Mouse (Mus musculus): ENCODE results near the gene Pacrg. TPM values are rescaled to one million over a fixed set of nuclear protein-coding genes. Genes with fewer than 3 reads are reported as not detected.

The Pacrg gene
- total RNA-seq, 1 experiment from 2014 or later = not detected

DNA sequence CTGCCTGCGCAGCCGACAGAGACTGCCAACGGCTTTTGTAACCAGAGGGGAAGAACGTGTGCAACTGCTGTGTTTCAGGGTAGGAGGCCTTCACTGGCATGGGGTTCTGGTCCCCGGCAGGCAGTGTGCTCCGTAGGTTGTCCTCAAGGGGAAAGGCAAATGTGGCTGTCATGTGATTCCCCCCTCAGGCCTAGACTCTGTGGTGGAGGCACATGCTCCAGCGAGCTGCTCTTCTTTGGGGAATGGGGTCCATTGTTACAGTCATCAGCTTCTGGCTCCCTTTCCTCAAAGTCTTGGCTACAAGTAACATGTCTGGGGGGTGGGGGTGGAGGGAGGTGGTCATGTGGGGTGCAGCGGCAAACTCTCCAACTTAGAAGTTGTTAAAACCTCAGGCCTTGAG is 400.3 kb downstream of the Pacrg start:
- no peak for ATAC-seq (replicated peaks; ENCODE audit: insufficient number of reproducible peaks, low FRiP score, low TSS enrichment, poor library complexity, severe bottlenecking)

DNA sequence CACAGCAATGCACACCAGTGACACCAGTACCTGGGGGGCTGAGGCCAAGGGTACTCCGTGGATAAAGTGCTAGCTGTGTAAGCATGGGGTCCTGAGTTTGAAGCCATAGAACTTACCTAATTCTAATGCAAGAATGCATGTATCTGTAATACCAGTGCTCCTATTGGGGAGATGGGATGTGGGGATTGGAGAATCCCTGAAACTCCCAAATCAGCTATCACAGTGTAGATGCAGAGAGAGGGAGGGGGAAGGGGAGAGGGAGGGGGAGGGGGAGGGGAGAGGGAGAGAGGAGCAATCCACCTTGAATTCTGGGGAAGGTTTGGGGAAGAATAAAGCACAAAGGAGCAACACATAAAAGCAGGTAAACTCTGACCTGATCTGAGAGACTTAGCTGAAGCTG is 405.2 kb downstream of the Pacrg start:
- ATAC-seq (replicated peaks; ENCODE audit: insufficient number of reproducible peaks, low FRiP score, low TSS enrichment, poor library complexity, severe bottlenecking) = no peak

DNA sequence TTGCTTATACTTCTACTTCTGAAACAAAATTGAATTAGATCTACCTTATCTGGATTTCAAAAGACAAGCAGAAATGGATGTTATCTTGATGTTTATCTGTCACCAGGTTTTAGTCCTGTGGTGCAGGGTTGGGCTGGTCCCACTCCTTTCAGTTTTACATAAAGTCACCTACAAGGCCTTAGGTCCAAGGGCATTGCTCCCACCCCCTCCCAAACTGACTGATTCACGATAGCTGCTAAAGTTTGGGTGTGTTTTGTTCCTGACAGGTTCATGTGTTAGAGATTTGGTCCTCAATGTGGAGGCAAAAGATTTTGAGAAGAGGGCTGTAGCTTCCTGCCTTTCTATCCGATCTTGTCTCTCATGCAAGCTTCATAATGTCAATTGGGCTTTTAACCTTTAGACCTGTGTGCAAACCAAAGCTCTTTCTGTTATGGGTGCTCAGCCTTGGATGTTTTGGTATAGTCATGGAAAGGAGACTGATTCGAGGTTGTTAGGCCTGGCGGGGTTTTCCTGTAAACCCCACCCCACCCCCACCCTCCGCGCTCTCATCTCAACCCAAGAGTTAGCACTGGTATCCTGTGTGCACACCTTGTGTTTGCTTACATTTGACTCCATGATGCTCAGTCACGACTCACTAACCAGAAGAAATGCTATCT is 407.5 kb downstream of the Pacrg start:
- ATAC-seq (replicated peaks; ENCODE audit: insufficient number of reproducible peaks, low FRiP score, low TSS enrichment, poor library complexity, severe bottlenecking) = no peak

DNA sequence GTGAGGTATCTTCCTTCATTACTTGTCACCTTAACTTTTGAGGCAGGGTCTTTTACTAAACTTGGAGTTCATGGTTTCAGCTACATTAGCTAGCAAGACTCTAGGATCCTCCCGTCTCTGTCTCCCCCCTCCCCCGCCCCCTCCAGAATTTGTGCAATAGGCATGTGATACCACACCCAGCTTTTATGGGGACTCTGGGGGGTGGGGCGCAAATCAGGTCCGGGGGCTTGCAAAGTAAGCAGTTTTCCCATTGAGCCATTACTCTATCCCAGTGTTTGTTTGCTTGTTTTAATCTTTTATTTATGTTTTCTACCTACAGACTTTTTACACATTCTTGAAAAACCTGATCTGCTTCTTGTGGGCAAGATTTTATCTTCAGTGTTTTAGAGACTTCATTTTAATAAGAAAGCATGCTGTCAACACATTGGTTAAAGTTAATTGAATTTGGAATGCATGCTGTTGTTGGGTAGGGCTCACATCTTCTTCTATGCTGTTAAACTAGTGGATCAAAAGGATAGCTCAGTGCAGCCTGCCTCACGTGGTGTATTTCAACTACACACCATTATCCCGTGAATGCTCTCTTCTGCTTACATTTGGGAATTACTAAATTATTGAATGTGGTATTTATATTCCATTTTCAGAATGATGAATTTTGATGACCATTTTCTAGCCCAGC is 408.1 kb downstream of the Pacrg start:
- ATAC-seq (replicated peaks; ENCODE audit: insufficient number of reproducible peaks, low FRiP score, low TSS enrichment, poor library complexity, severe bottlenecking) = no peak

DNA sequence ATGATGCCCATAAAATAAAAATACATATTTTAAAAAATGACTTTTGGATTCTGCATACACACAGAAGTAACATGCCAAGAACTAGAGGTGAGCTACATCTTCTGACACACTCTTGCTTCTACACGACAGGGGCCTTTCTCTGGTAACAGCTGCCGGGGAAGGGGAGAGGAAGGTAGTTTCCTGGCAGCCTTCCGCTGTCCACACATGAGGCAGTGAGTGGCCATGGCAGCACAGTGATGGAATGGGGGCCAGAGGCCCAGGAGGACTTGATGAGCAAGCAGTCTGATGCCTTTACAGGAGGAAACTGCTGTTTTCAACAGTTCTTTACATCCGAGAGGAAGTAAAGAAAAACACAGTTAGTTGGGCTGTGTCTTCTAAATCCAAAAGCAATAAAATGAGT is 409.3 kb downstream of the Pacrg start:
- ATAC-seq (replicated peaks; ENCODE audit: insufficient number of reproducible peaks, low FRiP score, low TSS enrichment, poor library complexity, severe bottlenecking) = no peak

DNA sequence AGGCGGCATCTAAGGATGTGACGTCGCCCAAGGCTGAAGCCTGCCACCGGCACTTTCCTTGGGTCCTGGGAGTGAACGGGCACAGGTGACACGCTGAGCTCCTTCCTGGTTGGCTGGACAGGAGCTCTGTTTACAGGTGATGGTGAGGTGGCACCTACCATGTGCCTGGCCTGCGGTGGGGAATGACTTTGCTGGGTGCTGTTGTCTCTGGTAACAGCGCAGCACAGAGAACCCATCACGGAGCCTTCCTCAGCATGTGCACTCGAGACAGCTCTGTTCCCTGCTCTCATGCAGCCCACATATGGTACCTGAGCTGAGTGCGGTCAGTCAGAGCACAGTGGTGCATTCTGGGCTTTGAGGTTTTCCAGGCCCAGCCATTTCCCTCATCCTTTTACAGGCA is 410.7 kb downstream of the Pacrg start:
- no peak for ATAC-seq (replicated peaks; ENCODE audit: insufficient number of reproducible peaks, low FRiP score, low TSS enrichment, poor library complexity, severe bottlenecking)

DNA sequence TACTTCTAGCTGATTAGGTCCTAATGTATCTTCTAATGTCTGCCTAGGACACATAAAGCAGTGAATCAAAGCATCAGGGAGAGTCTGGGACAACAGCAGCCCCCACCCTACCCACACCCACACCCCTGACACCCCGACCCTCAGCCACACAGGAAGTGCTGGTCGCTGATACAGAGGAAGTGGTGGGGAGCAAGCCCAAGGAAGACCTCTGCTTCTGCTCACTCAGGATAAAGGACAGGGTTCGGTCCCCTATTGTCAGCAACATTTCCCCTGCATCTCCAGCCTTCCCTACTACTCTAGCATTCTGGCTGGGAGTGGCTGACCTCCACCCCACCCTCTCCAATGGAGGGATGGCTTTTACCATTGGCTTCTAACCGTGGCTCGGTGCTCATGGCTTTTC is 414.8 kb downstream of the Pacrg start:
- ATAC-seq (replicated peaks; ENCODE audit: insufficient number of reproducible peaks, low FRiP score, low TSS enrichment, poor library complexity, severe bottlenecking) = no peak

DNA sequence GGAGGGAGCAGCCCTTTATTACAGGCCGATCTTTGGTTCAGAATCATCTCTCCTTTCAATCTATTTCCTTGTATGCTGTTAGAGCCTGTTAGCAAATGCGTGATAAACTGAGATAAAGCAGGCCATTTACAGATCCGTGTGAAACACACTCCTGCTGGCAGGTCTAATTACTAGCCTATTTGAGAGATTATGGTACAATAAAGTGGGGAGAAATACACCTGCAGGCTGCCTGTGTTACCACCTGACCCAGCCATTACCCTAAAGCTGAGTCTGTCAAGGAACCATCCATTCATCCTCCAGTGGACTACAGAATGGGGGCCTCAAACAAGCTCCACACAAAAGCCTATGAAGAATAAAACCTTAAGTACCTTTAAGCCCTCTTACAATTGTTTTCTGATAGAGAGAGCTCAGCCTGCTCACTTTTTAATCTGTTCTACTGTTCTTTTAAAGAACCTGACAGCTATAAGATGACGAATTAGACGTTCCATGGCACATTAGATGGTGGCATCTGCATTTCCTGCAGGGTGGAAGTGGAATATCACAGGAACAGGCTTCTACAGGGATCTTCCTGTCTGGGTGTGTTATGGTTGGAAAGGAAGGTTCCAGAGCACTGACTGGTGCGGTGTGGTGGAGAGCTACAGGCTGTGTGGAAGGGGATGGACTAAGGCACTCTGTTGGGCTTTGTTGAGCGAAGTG is 422.4 kb downstream of the Pacrg start:
- ATAC-seq (replicated peaks; ENCODE audit: insufficient number of reproducible peaks, low FRiP score, low TSS enrichment, poor library complexity, severe bottlenecking) = no peak

DNA sequence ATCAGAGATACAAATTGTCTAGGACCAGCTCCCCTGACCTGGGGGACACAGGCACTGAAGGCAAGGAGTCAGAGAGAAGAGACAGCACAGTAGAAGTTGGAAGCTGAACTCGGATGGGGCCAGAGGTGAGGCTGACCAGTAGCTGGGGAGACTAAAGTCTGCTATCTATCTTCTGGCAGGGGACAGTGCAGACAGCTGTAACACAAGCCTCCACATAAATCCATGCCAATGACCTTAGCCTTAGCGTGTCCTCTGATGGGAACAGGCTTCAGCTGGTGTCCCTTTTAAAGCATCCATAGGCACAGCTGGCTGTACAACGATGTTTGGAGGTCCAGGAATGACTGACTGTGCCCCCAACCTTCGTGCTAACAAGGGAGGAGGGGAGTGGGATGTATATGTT is 423.1 kb downstream of the Pacrg start:
- no peak for ATAC-seq (replicated peaks; ENCODE audit: insufficient number of reproducible peaks, low FRiP score, low TSS enrichment, poor library complexity, severe bottlenecking)

DNA sequence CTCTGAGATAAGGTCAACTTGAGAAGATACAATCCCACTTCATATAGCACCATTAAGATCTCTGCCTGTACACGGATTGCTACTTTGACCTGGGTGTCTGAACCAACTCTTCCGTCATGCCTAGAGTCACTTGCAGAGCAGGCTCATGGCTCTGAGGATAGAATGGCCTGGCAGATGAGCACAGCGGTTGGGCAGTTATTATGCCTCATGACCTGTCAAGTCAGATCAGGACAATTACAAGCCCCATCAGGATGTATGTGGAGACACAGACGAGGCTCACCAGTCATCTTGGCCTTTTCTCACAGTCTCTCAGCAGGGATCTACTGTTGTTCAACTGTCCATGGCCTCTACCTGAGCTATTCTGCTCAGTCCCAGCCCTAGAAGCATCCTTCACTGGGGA is 424.0 kb downstream of the Pacrg start:
- no peak for ATAC-seq (replicated peaks; ENCODE audit: insufficient number of reproducible peaks, low FRiP score, low TSS enrichment, poor library complexity, severe bottlenecking)

DNA sequence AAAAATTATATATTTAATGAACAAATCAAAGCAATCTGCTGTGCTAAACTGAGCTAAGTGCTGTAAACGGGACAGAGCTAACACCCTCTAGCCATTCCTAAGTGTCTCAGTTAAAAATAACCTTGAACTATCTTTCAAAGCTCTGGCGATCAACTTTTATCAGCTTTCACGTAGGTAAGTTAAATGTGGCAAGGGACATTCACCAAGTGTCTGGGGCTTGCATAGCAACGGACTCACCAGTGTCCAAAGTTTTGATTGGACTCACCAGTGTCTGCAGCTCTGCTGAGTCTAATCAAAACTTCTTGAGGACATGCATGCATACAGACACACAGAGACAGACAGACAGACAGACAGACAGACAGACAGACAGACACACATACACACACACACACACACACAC is 425.7 kb downstream of the Pacrg start:
- no peak for ATAC-seq (replicated peaks; ENCODE audit: insufficient number of reproducible peaks, low FRiP score, low TSS enrichment, poor library complexity, severe bottlenecking)

DNA sequence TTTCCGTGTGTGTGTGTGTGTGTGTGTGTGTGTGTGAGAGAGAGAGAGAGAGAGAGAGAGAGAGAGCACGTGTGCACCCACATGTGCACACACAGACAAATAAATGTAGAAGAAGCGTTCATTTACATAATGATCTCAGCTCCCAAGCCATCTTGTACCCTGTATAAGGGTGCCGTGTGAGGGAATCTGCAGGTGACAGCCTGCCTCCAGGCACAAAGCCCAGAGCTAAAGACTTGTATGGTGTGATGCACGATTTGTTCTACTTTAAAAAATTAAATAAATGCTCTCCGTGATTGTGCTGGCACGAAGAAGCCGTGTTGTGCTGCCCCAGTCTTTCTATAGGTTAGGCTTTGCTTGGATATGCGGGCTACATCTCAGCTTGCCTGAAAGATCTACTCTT is 426.2 kb downstream of the Pacrg start:
- ATAC-seq (replicated peaks; ENCODE audit: insufficient number of reproducible peaks, low FRiP score, low TSS enrichment, poor library complexity, severe bottlenecking) = no peak

DNA sequence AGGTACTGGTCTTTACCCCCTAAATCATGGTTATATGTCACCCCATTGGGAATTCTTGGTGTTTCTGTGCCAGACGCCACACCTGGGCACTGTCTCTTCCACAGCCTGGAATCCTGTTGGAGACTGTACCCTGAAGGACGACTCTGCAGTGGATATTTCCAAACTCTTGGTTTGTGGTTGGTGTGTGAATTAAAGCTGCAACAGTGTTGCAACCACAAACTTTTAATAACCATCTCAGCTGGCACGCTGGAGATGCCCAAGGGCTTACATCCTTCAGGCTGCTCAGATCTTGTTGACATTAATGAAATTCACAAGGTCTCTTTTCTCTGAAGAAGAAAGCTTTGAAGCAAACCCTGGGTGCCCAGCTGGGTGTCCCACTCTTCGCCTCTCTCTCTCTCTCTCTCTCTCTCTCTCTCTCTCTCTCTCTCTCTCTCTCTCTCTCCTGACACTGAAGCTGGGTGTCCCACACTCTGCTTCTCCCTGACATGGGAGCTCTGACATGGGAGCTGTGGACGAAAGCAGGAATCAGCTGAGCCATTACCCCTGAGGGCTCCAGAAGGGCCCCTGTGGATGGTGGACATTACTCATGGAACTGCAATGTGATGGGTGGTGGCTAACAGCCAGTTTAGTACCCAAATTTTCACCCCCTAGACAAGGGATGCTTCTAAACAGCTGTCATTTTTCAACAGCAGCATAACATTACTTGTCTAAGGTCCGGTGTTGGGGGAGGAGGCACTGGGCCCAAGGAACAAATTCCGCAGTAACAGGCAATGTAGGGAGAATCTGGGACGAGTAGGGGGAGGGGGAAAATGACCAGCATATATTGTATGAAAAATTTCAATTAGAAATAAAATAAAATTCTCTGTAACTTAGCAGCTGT is 429.3 kb downstream of the Pacrg start:
- no peak for ATAC-seq (replicated peaks; ENCODE audit: insufficient number of reproducible peaks, low FRiP score, low TSS enrichment, poor library complexity, severe bottlenecking)

DNA sequence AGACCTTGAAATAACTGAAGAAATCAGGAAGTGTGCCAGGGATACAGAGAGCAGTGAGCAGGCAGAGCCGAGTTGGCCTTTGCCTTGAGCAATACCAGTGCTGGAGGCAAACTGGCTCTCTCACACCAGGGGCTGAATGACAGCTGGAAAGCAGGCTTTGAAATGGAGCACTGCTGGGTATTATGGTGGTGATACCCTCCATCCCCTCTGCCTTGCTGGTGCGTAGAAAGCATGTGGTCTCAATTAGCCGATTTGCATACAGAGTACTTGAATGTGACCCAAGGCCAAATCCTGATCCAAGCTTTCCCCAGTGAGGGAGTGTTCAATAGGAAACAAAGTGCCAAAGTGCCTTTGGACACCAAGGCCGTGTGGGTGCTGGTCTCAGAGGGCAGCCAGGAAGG is 431.4 kb downstream of the Pacrg start:
- no peak for ATAC-seq (replicated peaks; ENCODE audit: insufficient number of reproducible peaks, low FRiP score, low TSS enrichment, poor library complexity, severe bottlenecking)

DNA sequence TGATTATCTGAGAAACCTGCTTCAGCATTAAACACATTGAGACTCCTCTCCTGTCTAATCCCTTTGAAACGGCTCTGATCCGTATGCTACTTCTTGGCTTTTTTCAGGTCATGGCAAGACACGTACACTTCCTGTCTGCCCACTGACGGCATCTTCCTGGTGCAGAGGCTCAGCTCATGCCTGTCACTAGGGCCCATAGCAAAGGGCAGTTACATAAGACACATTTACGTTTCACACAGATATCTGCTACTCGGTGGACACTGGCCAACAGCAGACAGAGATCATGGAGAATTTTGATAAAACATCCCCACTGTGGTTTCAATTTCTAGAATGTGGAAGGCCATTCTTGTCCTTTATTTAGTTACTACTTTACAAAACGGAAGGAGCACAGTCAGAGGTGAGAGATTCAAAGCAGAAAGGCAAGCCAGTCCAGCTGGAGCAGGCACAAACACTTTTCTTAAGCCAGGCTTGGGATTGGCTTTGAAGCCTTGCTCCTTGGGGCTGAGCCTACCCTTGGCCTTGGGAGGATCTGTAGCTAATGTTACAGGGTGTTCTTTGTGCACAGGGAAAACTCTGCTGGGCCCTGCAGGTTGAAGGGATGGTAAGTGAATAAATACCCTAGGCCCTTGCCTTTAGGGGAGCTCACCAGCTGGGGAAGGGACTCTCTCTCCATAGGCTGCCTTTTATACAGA is 432.9 kb downstream of the Pacrg start:
- no peak for ATAC-seq (replicated peaks; ENCODE audit: insufficient number of reproducible peaks, low FRiP score, low TSS enrichment, poor library complexity, severe bottlenecking)

DNA sequence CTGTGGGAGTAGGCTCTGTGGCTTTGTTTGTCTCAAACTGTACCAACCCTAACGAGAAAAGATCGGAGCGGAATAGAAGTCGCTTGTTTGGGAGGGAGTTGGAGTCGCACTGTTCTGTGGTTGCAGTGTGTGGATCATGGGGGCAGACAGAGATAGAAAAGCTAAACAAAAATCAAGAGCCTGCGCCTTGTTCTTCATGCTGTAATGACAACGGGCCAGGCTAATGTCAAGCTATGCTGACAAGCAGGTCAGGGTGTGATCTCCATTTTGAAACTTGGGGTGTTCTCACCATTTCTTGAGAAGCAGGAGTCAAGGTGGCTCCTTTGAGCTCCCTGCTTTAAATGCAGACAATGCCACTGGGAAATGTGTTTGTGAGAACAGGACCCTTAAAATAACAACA is 433.8 kb downstream of the Pacrg start:
- no peak for ATAC-seq (replicated peaks; ENCODE audit: insufficient number of reproducible peaks, low FRiP score, low TSS enrichment, poor library complexity, severe bottlenecking)

DNA sequence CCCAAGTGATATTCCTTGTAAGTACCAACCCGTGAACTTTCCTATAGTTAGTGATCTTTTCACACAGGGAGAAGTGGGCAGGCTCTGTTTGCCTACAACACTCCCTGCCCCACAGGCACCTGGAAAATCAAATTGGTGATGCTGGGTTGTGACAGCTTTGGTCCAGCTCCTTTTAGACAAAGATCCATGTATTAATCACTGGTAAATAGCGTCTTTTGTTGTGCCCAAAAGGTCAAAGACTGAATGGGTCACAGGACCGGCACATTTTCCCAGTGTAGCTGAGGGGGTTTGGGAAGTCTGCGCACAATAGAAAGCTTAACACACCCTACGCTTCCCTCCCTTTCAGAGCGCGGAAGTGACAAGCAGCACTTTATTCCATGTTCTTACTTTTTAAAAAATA is 434.2 kb downstream of the Pacrg start:
- no peak for ATAC-seq (replicated peaks; ENCODE audit: insufficient number of reproducible peaks, low FRiP score, low TSS enrichment, poor library complexity, severe bottlenecking)

DNA sequence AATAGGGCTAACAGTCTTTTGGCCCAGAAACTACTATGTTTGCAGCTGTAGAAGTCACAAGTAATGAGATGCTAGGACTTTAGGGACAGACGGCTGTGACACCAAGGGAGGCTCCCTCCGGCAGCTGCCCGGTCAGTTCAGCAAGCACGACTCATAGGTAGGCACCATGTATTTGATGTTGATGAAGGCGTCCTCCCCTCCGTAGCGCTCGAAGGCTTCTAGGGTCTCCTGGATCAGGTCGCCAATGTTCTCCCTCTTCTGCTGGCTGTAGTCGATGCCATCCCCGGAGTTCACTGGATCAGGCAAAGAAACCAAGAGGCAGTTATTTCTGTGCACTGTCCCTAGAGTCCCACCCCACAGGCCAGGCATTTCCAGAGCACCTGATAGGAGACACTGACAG is 436.9 kb downstream of the Pacrg start:
- ATAC-seq (replicated peaks; ENCODE audit: insufficient number of reproducible peaks, low FRiP score, low TSS enrichment, poor library complexity, severe bottlenecking) = no peak
